Comparison of ENCODE assay signal across 19 mouse cellular contexts in genomic region chr11:20042106-20042505, GRCm38 (mm10).
DNase-seq lines count a peak whose midpoint lies in the region; ATAC-seq and TF ChIP-seq lines count a peak whose summit lies in the region.
"Had no signal": no experiment of that assay in that cellular context is flagged by ENCODE, and none has a peak within 500 bp of the region (broad histone marks: within the 10 kb centered on the region; RNA-seq: fewer than 3 reads in every experiment).

No protein-coding gene starts in this region.

- no peak overlapping the region for H3K4me3 ChIP-seq in forebrain, embryonic 10.5 days
- H3K4me3 ChIP-seq in forebrain, embryonic 16.5 days (replicated peaks; ENCODE audit: low read length), result no peak overlapping the region
- no peak overlapping the region for H3K4me3 ChIP-seq in layer of hippocampus, adult 2 months
- H3K4me3 ChIP-seq in myocyte, result no peak overlapping the region
- H3K4me3 ChIP-seq: forebrain, embryonic 15.5 days; hindbrain, embryonic 15.5 days had no signal

- H3K27me3 ChIP-seq in forebrain, embryonic 10.5 days (ENCODE audit: poor library complexity, severe bottlenecking), result no peaks in the 10 kb centered on the region
- no peaks in the 10 kb centered on the region for H3K27me3 ChIP-seq in forebrain, embryonic 16.5 days (replicated peaks; ENCODE audit: control insufficient read depth, insufficient read depth, low read length)
- H3K27me3 ChIP-seq in myocyte (ENCODE audit: control insufficient read depth, insufficient read depth, insufficient read length), result no peaks in the 10 kb centered on the region
- H3K27me3 ChIP-seq: forebrain, embryonic 15.5 days; hindbrain, embryonic 15.5 days had no signal

- H3K36me3 ChIP-seq in forebrain, embryonic 10.5 days (replicated peaks), result no peaks in the 10 kb centered on the region
- no peaks in the 10 kb centered on the region for H3K36me3 ChIP-seq in forebrain, embryonic 16.5 days (ENCODE audit: control insufficient read depth, insufficient read depth)
- no peaks in the 10 kb centered on the region for H3K36me3 ChIP-seq in myocyte (ENCODE audit: control insufficient read depth, insufficient read depth)
- H3K36me3 ChIP-seq: forebrain, embryonic 15.5 days; hindbrain, embryonic 15.5 days had no signal

- TF ChIP-seq POLR2A in myocyte (IDR thresholded peaks at IDR 0.05; ENCODE audit: insufficient read length, low read depth), result no peak

- no peak for DNase-seq in forebrain, embryonic 10.5 days (ENCODE audit: extremely low spot score, low spot score)
- DNase-seq in layer of hippocampus, adult 2 months (ENCODE audit: low spot score in 2 of 2), result peak; percentile 35 to 49
- DNase-seq in layer of hippocampus, postnatal 36 days, result no peak
- peak; percentile 85 for DNase-seq in brain, adult 2 months (ENCODE audit: low read depth, low spot score)
- no peak for DNase-seq in lung, postnatal 25 days (ENCODE audit: low spot score)
- DNase-seq: adrenal gland, postnatal 25 days; cerebellum, adult 9-10 months; gastrocnemius, postnatal 25 days; heart, postnatal 14 days; kidney, postnatal 36 days; lung, postnatal 14 days had no signal

- peak overlapping the region; percentile 36; the same call in 1 of the 2 replicates for H3K27ac ChIP-seq in forebrain, embryonic 10.5 days
- H3K27ac ChIP-seq in forebrain, embryonic 16.5 days (ENCODE audit: low read length), result no peak overlapping the region
- H3K27ac ChIP-seq in layer of hippocampus, adult 2 months, result peak overlapping the region; percentile 84
- H3K27ac ChIP-seq: forebrain, embryonic 15.5 days; hindbrain, embryonic 15.5 days; stomach, postnatal 0 days had no signal

- H3ac ChIP-seq in myocyte (ENCODE audit: control insufficient read depth, insufficient read length), result no peak overlapping the region

- TF ChIP-seq CTCF in layer of hippocampus, adult 2 months (conservative IDR thresholded peaks at IDR 0.05), result no peak

- no peaks in the 10 kb centered on the region for H3K79me2 ChIP-seq in myocyte (ENCODE audit: control insufficient read depth, insufficient read depth)

- no peak overlapping the region for H3K4me2 ChIP-seq in forebrain, embryonic 16.5 days (ENCODE audit: low read length)
- peak overlapping the region; percentile 38 for H3K4me2 ChIP-seq in myocyte (ENCODE audit: low read depth)
- H3K4me2 ChIP-seq: forebrain, embryonic 15.5 days; heart, embryonic 11.5 days; hindbrain, embryonic 15.5 days had no signal

- no peak for ATAC-seq in forebrain, embryonic 16.5 days
- ATAC-seq in erythroid progenitor cell, adult 5-6 weeks (replicated peaks; ENCODE audit: low FRiP score, poor library complexity, severe bottlenecking), result no peak
- ATAC-seq: activated CD4-positive, CD25-positive, alpha-beta regulatory T cell, adult 4 months; forebrain, embryonic 15.5 days had no signal

- H3K9me3 ChIP-seq in forebrain, embryonic 10.5 days, result no peaks in the 10 kb centered on the region
- no peaks in the 10 kb centered on the region for H3K9me3 ChIP-seq in forebrain, embryonic 16.5 days (ENCODE audit: control insufficient read depth, low read length)
- H3K9me3 ChIP-seq: forebrain, embryonic 15.5 days; hindbrain, embryonic 15.5 days had no signal

- peaks cover 34% of the 10 kb centered on the region for H3K4me1 ChIP-seq in forebrain, embryonic 10.5 days
- peaks cover 8% of the 10 kb centered on the region for H3K4me1 ChIP-seq in forebrain, embryonic 16.5 days (replicated peaks; ENCODE audit: control insufficient read depth, insufficient read depth, low read length)

- 66% methylated on average over 4 of the region's 4 CpGs for WGBS in forebrain, embryonic 10.5 days
- WGBS in forebrain, embryonic 16.5 days, result 68% methylated on average over 4 of the region's 4 CpGs

- no peak overlapping the region for H3K9ac ChIP-seq in forebrain, embryonic 16.5 days (replicated peaks; ENCODE audit: low read depth, low read length)
- H3K9ac ChIP-seq: forebrain, embryonic 15.5 days; hindbrain, embryonic 15.5 days had no signal

TF ChIP-seq in myocyte, 11 proteins besides CTCF, POLR2A, EP300 and RAD21:
- TF ChIP-seq SRF (IDR thresholded peaks at IDR 0.05; ENCODE audit: control insufficient read depth, insufficient read length, low read depth), result no peak
- TF ChIP-seq CEBPB (IDR thresholded peaks at IDR 0.05; ENCODE audit: insufficient read depth, poor library complexity, severe bottlenecking), result no peak
- TF ChIP-seq MYOD1 (IDR thresholded peaks at IDR 0.05; ENCODE audit: control insufficient read depth in 1 of 3, insufficient read length in 2 of 3, low read depth in 2 of 3), result peak in 1 of 3 experiments; percentile 34
- no peak for TF ChIP-seq USF1 (IDR thresholded peaks at IDR 0.05; ENCODE audit: low read depth)
- TF ChIP-seq POLR2AphosphoS2 (IDR thresholded peaks at IDR 0.05; ENCODE audit: insufficient read length, low read depth), result no peak
- TF ChIP-seq TCF3 (IDR thresholded peaks at IDR 0.05; ENCODE audit: insufficient read length, low read depth), result no peak

Comparison
In these comparisons a context has a peak if more than half of its experiments do, and no peak if none do; other contexts are left out.
1. DNase-seq: peak in layer of hippocampus, adult 2 months (2 of 2) and brain, adult 2 months (single experiment); none in forebrain, embryonic 10.5 days (single experiment), layer of hippocampus, postnatal 36 days (0 of 2) and lung, postnatal 25 days (single experiment).